In genomic region chr2:32200033-32200432, GRCm38 (mm10) we compare ENCODE assay signal across 11 mouse cellular contexts.
"Had no signal": no experiment of that assay in that cellular context is flagged by ENCODE, and none has a peak within 500 bp of the region (broad histone marks: within the 10 kb centered on the region; RNA-seq: fewer than 3 reads in every experiment).

No protein-coding gene starts in this region.

- H3K27me3 ChIP-seq: kidney, embryonic 15.5 days; limb, embryonic 13.5 days; midbrain, embryonic 15.5 days had no signal

- H3K4me1 ChIP-seq: kidney, embryonic 15.5 days; limb, embryonic 13.5 days; midbrain, embryonic 15.5 days had no signal

- DNase-seq: kidney, postnatal 25 days; layer of hippocampus, adult 9-11 months; layer of hippocampus, postnatal 36 days; lung, adult 18-20 months; lung, postnatal 36 days; thymus, postnatal 4 days had no signal

- H3K4me3 ChIP-seq: kidney, embryonic 15.5 days; limb, embryonic 13.5 days; midbrain, embryonic 15.5 days had no signal

- H3K27ac ChIP-seq: kidney, embryonic 15.5 days; limb, embryonic 13.5 days; liver, embryonic 14.5 days; midbrain, embryonic 15.5 days; stomach, postnatal 0 days had no signal
